Mouse (Mus musculus) hindbrain, embryonic 14.5 days (tissue): ENCODE measurements at regions not wholly inside any gene's neighbourhood (a gene's known extent, or its start where the extent isn't known, plus 50 kb on each side); places are given as distances from the start of the nearest gene placed in this dataset.
A peak's percentile ranks its signal among the peaks of the same experiment; 100 is the strongest.

Experiments
- ATAC-seq: fragments of 200-750 bp; cut with Nextera tagmentation; 2 replicates; pipeline ENCODE4 v1.8.0; 2017; ENCODE audit warnings: moderate number of reproducible peaks, mild to moderate bottlenecking, moderate TSS enrichment, moderate library complexity; ENCODE audit not compliant: low FRiP score
- DNase-seq: peaks from one replicate; pipeline ENCODE4 v3.0.0-alpha.2; 2015; ENCODE audit warnings: low spot score
- H3K27ac ChIP-seq: fragments of 300-500 bp; sonication (generic); 2 replicates; pipeline ENCODE4 v1.5.1; 2014; ENCODE audit warnings: mild to moderate bottlenecking, moderate library complexity
- H3K27me3 ChIP-seq: fragments of 300-500 bp; sonication (generic); 2 replicates; pipeline ENCODE4 v1.6.1; 2014; ENCODE audit warnings: mild to moderate bottlenecking, low read length, mixed read lengths; ENCODE audit not compliant: control insufficient read depth, insufficient read depth
- H3K36me3 ChIP-seq: fragments of 300-500 bp; sonication (generic); replicated peaks from 2 replicates; pipeline ENCODE4 v1.6.1; 2014; ENCODE audit not compliant: control insufficient read depth, insufficient read depth
- H3K4me1 ChIP-seq: fragments of 300-500 bp; sonication (generic); replicated peaks from 2 replicates; pipeline ENCODE4 v1.6.1; 2014; ENCODE audit warnings: antibody characterized with exemption, low read length, mixed read lengths; ENCODE audit not compliant: control insufficient read depth, insufficient read depth
- H3K4me2 ChIP-seq: fragments of 300-500 bp; sonication (generic); replicated peaks from 2 replicates; pipeline ENCODE4 v1.6.1; 2014; ENCODE audit warnings: mild to moderate bottlenecking, moderate library complexity
- H3K4me3 ChIP-seq: fragments of 300-500 bp; sonication (generic); replicated peaks from 2 replicates; pipeline ENCODE4 v1.5.1; 2014; ENCODE audit warnings: mild to moderate bottlenecking, low read length
- H3K9ac ChIP-seq: fragments of 300-500 bp; sonication (generic); 2 replicates; pipeline ENCODE4 v1.6.1; 2014
- H3K9me3 ChIP-seq: fragments of 300-500 bp; sonication (generic); 2 replicates; pipeline ENCODE4 v1.6.1; 2016; ENCODE audit warnings: low read length; ENCODE audit not compliant: control insufficient read depth
- WGBS: fragments of 180-500 bp; shearing (Covaris S2); extraction: QIAGEN DNeasy Blood & Tissue Kit; methylation state at CpG from one replicate; pipeline ENCODE4 v1.1.7; 2014; 5-methylcytosine and 5-hydroxymethylcytosine counted together

DNA sequence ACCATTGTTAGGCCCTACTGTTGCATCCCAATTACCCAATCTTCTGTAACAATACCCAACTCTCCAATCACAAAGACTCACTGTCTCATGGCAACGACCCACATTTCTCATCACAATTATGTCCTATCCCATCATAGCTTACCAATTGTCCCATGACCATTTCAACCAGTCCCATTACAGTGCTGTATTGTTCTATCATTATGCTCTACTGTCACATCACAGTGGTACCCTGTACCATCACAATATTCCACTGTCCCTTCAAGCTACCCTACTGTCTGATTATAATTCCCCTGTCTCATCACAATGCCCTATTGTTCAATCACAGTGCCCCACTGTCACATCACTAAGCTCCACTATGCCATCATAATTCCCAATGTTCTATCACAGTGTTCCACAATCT, 260.0 kb downstream of the Plekhb2 start:
- H3K9me3 ChIP-seq, result no peaks in the 10 kb centered on the region
- WGBS, result 49% methylated on average over 1 of the region's 1 CpGs
- H3K4me2 ChIP-seq, result no peak overlapping the region
- H3K9ac ChIP-seq, result no peak overlapping the region
- H3K4me3 ChIP-seq, result no peak overlapping the region
- H3K27ac ChIP-seq, result no peak overlapping the region
- H3K27me3 ChIP-seq, result no peaks in the 10 kb centered on the region
- H3K36me3 ChIP-seq, result no peaks in the 10 kb centered on the region
- DNase-seq, result no peak
- ATAC-seq, result no peak
- H3K4me1 ChIP-seq, result no peaks in the 10 kb centered on the region

DNA sequence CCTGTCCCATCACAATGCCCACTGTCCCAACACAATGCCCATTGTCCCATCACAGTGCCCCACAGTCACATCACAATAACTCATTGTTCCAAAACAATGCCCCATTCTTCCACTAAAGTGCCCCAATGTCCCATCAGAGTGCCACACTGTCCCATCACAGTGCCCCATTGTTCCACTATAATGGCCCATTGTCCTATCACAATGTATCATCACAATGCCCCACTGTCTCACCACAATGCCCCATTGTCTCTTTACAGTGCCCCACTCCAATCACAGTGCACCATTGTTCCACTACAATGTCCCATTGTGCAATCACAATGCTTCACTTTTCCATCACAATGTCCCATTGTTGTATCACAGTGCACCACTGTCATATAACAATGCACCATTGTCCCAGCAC, 265.7 kb downstream of the Plekhb2 start:
- Histone ChIP-seq H3K9ac (no peak overlapping the region), H3K4me3 (no peak overlapping the region), H3K4me1 (no peaks in the 10 kb centered on the region), H3K27ac (no peak overlapping the region), H3K36me3 (no peaks in the 10 kb centered on the region), H3K4me2 (no peak overlapping the region), H3K9me3 (no peaks in the 10 kb centered on the region), H3K27me3 (no peaks in the 10 kb centered on the region)
- DNase-seq (no peak), ATAC-seq (no peak)

DNA sequence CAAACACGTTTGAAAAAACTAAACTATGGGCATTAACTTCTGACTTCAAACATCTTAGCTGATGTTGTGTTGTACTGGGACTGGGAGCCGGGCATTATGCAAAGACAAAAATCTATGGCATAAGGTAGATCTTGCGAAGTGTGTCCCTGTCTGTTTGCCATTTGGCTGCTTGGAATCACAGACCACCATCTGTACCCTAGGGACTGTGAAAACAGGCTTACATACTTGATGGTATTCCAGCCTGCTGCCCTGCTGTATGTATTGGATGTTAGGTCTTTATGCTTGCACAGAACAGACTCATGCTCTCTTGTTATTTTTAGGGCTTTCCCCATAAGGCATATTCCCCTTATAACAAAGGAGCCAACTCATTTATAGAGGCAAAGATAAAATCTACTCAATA, 288.1 kb downstream of the Plekhb2 start:
- ATAC-seq, result no peak
- Histone ChIP-seq H3K4me1 (no peaks in the 10 kb centered on the region), H3K27ac (no peak overlapping the region), H3K9ac (no peak overlapping the region), H3K9me3 (no peaks in the 10 kb centered on the region), H3K4me3 (no peak overlapping the region), H3K36me3 (no peaks in the 10 kb centered on the region), H3K4me2 (no peak overlapping the region), H3K27me3 (no peaks in the 10 kb centered on the region)
- 80% methylated on average over 3 of the region's 3 CpGs for whole genome bisulfite sequencing
- no peak for DNase-seq

DNA sequence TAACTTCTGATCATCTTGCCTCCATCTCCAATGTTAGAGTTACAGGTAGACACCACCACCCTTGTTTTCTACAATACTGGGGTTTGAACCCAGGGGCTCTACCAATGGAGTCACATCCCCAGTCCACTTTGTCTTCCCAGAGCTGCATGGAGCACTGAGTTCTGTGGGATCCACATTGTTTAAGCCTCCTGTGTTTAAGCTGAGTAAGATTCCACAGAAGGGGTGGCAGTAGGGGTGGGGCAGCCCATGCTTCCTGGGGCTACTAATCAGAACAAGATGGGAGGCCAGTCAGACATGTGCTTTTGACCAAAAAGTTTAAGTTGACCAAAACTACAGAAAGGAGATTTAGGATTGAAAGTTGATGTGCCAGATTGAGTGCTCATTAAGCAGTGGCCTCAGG, 299.3 kb downstream of the Plekhb2 start:
- H3K4me1 ChIP-seq, result no peaks in the 10 kb centered on the region
- no peak for DNase-seq
- H3K9ac ChIP-seq, result no peak overlapping the region
- no peaks in the 10 kb centered on the region for H3K9me3 ChIP-seq
- H3K4me3 ChIP-seq, result no peak overlapping the region
- ATAC-seq, result no peak
- H3K4me2 ChIP-seq, result no peak overlapping the region
- no peaks in the 10 kb centered on the region for H3K36me3 ChIP-seq
- no peaks in the 10 kb centered on the region for H3K27me3 ChIP-seq
- no peak overlapping the region for H3K27ac ChIP-seq

DNA sequence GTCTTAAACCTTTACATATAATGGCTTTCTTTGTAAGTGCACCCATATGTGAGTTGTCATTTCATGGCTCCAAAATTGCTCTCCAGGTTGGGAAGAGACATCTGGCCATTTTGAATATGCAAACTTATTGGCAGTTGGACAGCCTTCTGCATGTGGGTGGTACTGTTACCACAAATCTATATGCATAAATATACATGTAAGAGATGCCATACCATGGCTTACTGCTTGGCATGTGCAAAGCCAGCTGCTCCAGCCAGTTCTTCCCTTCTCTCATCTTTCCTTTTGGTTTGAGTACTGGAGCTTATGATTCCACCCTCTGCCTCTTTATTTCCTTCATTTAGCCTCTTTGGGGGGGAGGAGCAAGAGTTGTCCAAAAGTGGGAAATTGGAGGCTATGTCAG, 312.7 kb downstream of the Plekhb2 start:
- Histone ChIP-seq H3K9me3 (no peaks in the 10 kb centered on the region), H3K4me2 (no peak overlapping the region), H3K27me3 (no peaks in the 10 kb centered on the region), H3K4me1 (no peaks in the 10 kb centered on the region), H3K36me3 (no peaks in the 10 kb centered on the region), H3K9ac (no peak overlapping the region), H3K4me3 (no peak overlapping the region), H3K27ac (no peak overlapping the region)
- ATAC-seq (no peak), DNase-seq (no peak)

DNA sequence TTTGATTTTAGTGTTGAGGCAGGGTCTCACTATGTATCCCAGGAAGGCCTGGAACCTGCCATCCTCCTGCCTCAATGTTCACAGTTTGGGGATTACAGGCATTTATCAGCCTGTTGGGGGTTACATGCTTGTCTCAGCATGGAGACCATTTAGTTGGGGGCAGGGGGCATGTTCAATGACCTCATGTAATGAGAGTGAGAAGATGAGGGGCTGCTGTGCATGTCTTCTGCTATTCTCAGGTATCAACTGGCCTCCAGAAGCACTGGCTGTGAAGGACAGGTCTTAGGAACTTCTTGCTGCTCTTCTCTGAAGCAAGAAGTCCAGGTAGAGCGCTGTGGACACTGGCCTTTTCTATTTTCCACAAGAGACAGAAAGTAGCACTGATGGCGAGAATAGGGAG, 350.9 kb downstream of the Plekhb2 start:
- Histone ChIP-seq H3K27ac (peak overlapping the region; percentile 39; the same call in 1 of the 2 replicates), H3K36me3 (no peaks in the 10 kb centered on the region), H3K9ac (no peak overlapping the region), H3K9me3 (no peaks in the 10 kb centered on the region), H3K4me1 (no peaks in the 10 kb centered on the region; the same call in 1 of the 2 replicates), H3K4me3 (no peak overlapping the region), H3K4me2 (no peak overlapping the region), H3K27me3 (no peaks in the 10 kb centered on the region)
- WGBS, result 83% methylated on average over 2 of the region's 2 CpGs
- ATAC-seq (no peak), DNase-seq (no peak)

DNA sequence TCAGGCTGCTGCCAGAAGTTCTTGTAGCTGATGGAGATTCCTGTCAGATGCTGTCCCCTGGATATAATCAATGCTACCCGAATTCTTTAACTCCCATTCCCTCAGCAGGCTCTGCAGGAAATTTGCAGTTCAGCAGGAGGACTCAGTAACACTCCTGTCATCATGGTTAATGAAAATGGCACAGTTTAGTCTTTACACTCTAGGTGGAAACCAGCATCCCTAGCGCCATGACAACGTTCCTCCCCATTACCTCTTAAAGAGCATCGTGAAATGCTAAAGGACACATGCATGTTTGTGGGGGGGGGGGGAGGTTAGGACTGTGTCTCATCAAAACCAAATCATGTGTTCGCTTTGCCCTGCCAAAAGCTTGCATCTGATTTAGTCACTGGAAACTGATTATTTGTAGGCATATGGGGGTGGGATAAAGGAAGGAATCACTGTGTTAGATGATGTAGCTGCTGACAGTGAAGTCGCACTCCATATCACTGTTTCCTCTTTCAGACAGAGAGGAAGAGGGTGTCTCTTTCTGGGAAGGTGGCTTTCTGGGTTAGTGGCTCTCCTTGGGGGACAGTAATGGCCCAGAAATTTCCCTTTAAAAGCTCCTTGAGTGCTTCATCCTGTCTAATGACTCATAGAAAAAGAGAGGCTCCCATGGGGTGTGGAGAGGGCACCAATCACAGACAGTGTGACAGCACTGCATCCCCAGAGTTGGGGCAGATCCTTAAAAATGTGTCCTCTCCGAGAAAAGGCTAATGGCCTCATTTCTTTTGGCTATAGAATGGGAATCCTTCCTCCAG, 351.5 kb downstream of the Plekhb2 start:
- peak overlapping the region; percentile 39; the same call in 1 of the 2 replicates for H3K27ac ChIP-seq
- H3K4me3 ChIP-seq, result no peak overlapping the region
- ATAC-seq (peak; percentile 73), DNase-seq (no peak)
- H3K4me1 ChIP-seq, result no peaks in the 10 kb centered on the region; the same call in 1 of the 2 replicates
- no peaks in the 10 kb centered on the region for H3K27me3 ChIP-seq
- H3K9me3 ChIP-seq, result no peaks in the 10 kb centered on the region
- no peaks in the 10 kb centered on the region for H3K36me3 ChIP-seq
- WGBS, result 56% methylated on average over 7 of the region's 7 CpGs
- H3K9ac ChIP-seq, result no peak overlapping the region
- H3K4me2 ChIP-seq, result no peak overlapping the region

DNA sequence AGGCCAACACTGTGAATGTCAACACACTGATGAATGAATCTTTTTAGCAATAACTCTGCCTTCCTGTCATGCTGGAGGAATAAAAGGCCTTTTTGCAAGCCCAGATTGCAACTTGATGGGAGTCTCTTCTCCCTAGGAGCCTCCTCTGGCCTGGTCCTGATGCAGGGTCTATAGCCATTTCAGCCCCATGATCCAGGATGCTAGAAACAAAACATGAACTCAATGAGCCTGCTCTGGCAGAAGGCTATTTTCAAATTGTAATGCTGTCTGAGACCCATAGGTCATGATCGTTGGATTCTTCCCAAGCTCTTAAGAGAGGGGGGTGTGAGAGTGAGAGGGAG, 352.1 kb downstream of the Plekhb2 start:
- Histone ChIP-seq H3K27ac (peak overlapping the region; percentile 26; the same call in 1 of the 2 replicates), H3K27me3 (no peaks in the 10 kb centered on the region), H3K36me3 (no peaks in the 10 kb centered on the region), H3K4me2 (no peak overlapping the region), H3K4me1 (no peaks in the 10 kb centered on the region; the same call in 1 of the 2 replicates), H3K9ac (no peak overlapping the region), H3K4me3 (no peak overlapping the region), H3K9me3 (no peaks in the 10 kb centered on the region)
- WGBS, result 69% methylated on average over 1 of the region's 1 CpGs
- no peak for DNase-seq
- ATAC-seq, result no peak; the same call in 1 of the 2 replicates

DNA sequence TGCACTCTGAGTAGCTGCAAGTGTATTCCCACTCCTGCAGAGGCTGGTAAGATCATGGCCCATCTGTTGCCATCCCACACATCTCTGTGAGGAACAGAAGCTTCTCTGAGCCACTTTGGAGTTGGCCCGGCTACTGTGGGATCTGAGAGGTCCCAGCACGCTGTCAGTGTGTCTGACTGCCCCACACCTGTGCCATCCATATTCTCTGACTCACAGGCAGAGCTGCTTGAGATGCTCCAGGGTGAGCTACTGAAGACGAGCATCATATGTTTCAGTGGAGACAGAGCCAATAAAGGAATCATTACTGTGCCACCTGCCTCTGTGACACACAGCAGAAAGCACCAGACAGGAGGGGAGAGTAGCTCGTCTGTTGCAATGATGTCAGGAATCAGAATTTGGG, 352.8 kb downstream of the Plekhb2 start:
- Histone ChIP-seq H3K4me3 (no peak overlapping the region), H3K4me2 (no peak overlapping the region), H3K9ac (no peak overlapping the region), H3K27ac (no peak overlapping the region), H3K36me3 (no peaks in the 10 kb centered on the region), H3K9me3 (no peaks in the 10 kb centered on the region), H3K27me3 (no peaks in the 10 kb centered on the region), H3K4me1 (no peaks in the 10 kb centered on the region; the same call in 1 of the 2 replicates)
- ATAC-seq (no peak), DNase-seq (no peak)
- 68% methylated on average over 4 of the region's 4 CpGs for WGBS
